Mouse (Mus musculus): ENCODE measurements around the gene Cd3e.

GRCm38 (mm10) chr9:44981104-44981503, 28.3 kb downstream of the Cd3e start:
- TF ChIP-seq CTCF (IDR thresholded peaks at IDR 0.05; ENCODE audit: low read depth, low read length) (no peak), POLR2A (IDR thresholded peaks at IDR 0.05; ENCODE audit: extremely low read depth, insufficient read depth, low read length) (no peak)

Data from liver, adult 2 months (tissue).